Mouse (Mus musculus): ENCODE results near the gene Smg7.

DNA sequence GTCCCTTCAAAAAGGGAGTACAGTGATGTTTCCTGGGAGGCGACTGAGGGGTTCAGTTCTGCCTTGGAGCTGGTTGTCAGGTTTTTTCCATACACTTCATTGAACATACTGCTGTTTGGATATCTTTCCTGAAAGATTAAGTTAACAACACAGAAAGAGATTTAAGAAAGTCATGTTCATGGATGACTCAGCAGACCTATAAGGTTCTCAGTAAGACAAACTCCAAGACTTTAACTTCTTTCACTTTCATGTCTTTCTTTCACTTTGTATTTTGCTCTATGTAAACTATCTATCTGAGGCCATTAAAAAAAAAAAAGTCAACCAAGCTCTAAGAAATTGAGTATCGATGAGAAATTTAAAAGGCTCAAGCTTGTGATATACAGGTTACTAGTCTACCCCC lies 61.4 kb downstream of the Smg7 start:
- no peak for TF ChIP-seq CHD2 (IDR thresholded peaks at IDR 0.05; ENCODE audit: low read depth, low read length)
- no peak for TF ChIP-seq ZNF384 (IDR thresholded peaks at IDR 0.05; ENCODE audit: low read depth, low read length)
- no peak for TF ChIP-seq MAFK (IDR thresholded peaks at IDR 0.05; ENCODE audit: insufficient read depth, low read depth, low read length)
- no peak for TF ChIP-seq HCFC1 (IDR thresholded peaks at IDR 0.05; ENCODE audit: borderline replicate concordance, insufficient read depth, low read length)

All from ES-E14 (cell line).